In the genomic region with DNA sequence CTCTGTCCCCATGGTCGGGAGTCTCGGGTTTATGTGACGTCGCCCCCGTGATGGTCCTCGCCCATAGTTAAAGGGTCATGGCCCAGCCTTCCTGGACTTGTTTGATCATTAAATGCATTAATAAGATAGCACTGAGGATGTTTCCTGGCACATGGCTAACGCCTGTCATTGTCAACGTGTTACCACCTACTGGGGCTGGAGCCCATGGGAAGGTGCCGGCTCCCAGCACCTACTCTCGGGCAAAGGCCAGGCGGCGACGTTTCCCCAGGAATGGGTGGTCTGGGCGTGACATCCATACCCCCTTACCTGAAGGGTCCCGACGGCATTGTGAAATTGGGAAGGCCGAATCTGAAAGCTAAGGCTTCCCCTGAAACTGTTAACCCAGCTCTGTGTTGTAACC, we compare ENCODE assay signal across 8 mouse cellular contexts. TPM values are rescaled to one million over a fixed set of nuclear protein-coding genes. Genes with fewer than 3 reads are reported as not detected.
DNase-seq lines count a peak whose midpoint lies in the region; ATAC-seq and TF ChIP-seq lines count a peak whose summit lies in the region.

No protein-coding gene starts in this region.

- under 1% methylated on average over 17 of the region's 17 CpGs for WGBS in spleen, adult 2 months
- 0% methylated on average over 17 of the region's 17 CpGs for WGBS in limb, embryonic 13.5 days
- 1% methylated on average over 17 of the region's 17 CpGs for WGBS in stomach, embryonic 16.5 days

- DNase-seq in cerebellum, postnatal 4 days (ENCODE audit: low spot score in 2 of 2): no peak
- peak in 1 of 2 experiments; percentile 24 for DNase-seq in spleen, adult 2 months (ENCODE audit: low read depth in 1 of 2, low spot score in 2 of 2)
- no peak for DNase-seq in spleen, postnatal 4 days (ENCODE audit: low spot score in 2 of 2)
- DNase-seq in cerebellum, adult 9-10 months: no peak
- no peak for DNase-seq in kidney, adult 8-10 months

- no peaks in the 10 kb centered on the region for H3K36me3 ChIP-seq in spleen, adult 2 months (ENCODE audit: control insufficient read depth, insufficient read depth, low read length)
- H3K36me3 ChIP-seq in limb, embryonic 13.5 days: peaks cover 18% of the 10 kb centered on the region
- H3K36me3 ChIP-seq in stomach, embryonic 16.5 days (ENCODE audit: control insufficient read depth, insufficient read depth, low read length): 0 out of 2 replicates have a peak, but pooled peaks cover 4% of the 10 kb centered on the region

- 0 out of 2 replicates have a peak, but pooled peaks have one; percentile 0 for ATAC-seq in cerebellum, adult (ENCODE audit: insufficient number of reproducible peaks, low FRiP score, low TSS enrichment)
- ATAC-seq in limb, embryonic 13.5 days (ENCODE audit: low FRiP score, low read depth): no peak
- no peak for ATAC-seq in stomach, embryonic 16.5 days (ENCODE audit: insufficient read depth, low FRiP score)

- H3K27ac ChIP-seq in spleen, adult 2 months (ENCODE audit: insufficient read depth, low read length): peak overlapping the region; percentile 72
- H3K27ac ChIP-seq in limb, embryonic 13.5 days: peak overlapping the region; percentile 83; the same call in 1 of the 2 replicates
- H3K27ac ChIP-seq in stomach, embryonic 16.5 days (ENCODE audit: low read length): no peak overlapping the region; the same call in 1 of the 2 replicates

- H3K27me3 ChIP-seq in spleen, adult 2 months (ENCODE audit: control insufficient read depth, insufficient read depth, low read length): no peaks in the 10 kb centered on the region
- no peaks in the 10 kb centered on the region for H3K27me3 ChIP-seq in limb, embryonic 13.5 days
- H3K27me3 ChIP-seq in stomach, embryonic 16.5 days (ENCODE audit: control insufficient read depth, insufficient read depth, low read length): no peaks in the 10 kb centered on the region

- H3K9ac ChIP-seq in limb, embryonic 13.5 days: peak overlapping the region; percentile 77
- H3K9ac ChIP-seq in stomach, embryonic 16.5 days (ENCODE audit: low read length): peak overlapping the region; percentile 71

- no peaks in the 10 kb centered on the region for H3K9me3 ChIP-seq in limb, embryonic 13.5 days
- H3K9me3 ChIP-seq in stomach, embryonic 16.5 days (replicated peaks; ENCODE audit: control insufficient read depth, low read length): no peaks in the 10 kb centered on the region

- TF ChIP-seq CTCF in spleen, adult 2 months (IDR thresholded peaks at IDR 0.05; ENCODE audit: extremely low read depth, insufficient read depth, insufficient read length, insufficient replicate concordance): no peak

- peak overlapping the region; percentile 76 for H3K4me3 ChIP-seq in spleen, adult 2 months (ENCODE audit: extremely low read depth, insufficient read depth, insufficient read length)
- H3K4me3 ChIP-seq in limb, embryonic 13.5 days: peak overlapping the region; percentile 56
- H3K4me3 ChIP-seq in stomach, embryonic 16.5 days (replicated peaks; ENCODE audit: low read length): peak overlapping the region; percentile 74

- peak overlapping the region; percentile 89 for H3K4me2 ChIP-seq in limb, embryonic 13.5 days (replicated peaks)
- H3K4me2 ChIP-seq in stomach, embryonic 16.5 days (ENCODE audit: low read depth, low read length): peak overlapping the region; percentile 80

- peaks cover 4% of the 10 kb centered on the region; the same call in 1 of the 2 replicates for H3K4me1 ChIP-seq in spleen, adult 2 months (ENCODE audit: control insufficient read depth, insufficient read depth, insufficient read length)
- H3K4me1 ChIP-seq in limb, embryonic 13.5 days: peaks cover 17% of the 10 kb centered on the region
- H3K4me1 ChIP-seq in stomach, embryonic 16.5 days (ENCODE audit: control insufficient read depth, insufficient read depth, low read length): peaks cover 17% of the 10 kb centered on the region

- no peak for TF ChIP-seq POLR2A in spleen, adult 2 months (IDR thresholded peaks at IDR 0.05; ENCODE audit: low read depth, low read length)

RNA-seq across cellular contexts. Expression of gene Tom1, which starts 0.8 kb away (rescaled TPM):
- polyA plus RNA-seq in spleen, adult 2 months (2012; rRNA removed): 24.7 and 29.7 TPM in 2 replicates
- polyA plus RNA-seq in limb, embryonic 13.5 days (2015; fragmentation: Nextera tagmentation; extraction: Ambion mirVana): 31.8 and 34.5 TPM in 2 replicates
- 33.2 and 34.4 TPM in 2 replicates for polyA plus RNA-seq in stomach, embryonic 16.5 days (2015; fragmentation: Nextera tagmentation; extraction: Ambion mirVana)

RNA-seq across cellular contexts. Expression of gene Hmgxb4, which starts 41.1 kb away (rescaled TPM):
- 6.7 and 7.5 TPM in 2 replicates for polyA plus RNA-seq in spleen, adult 2 months (2012; rRNA removed)
- polyA plus RNA-seq in limb, embryonic 13.5 days (2015; fragmentation: Nextera tagmentation; extraction: Ambion mirVana): 46.8 and 48.6 TPM in 2 replicates
- polyA plus RNA-seq in stomach, embryonic 16.5 days (2015; fragmentation: Nextera tagmentation; extraction: Ambion mirVana): 22.2 and 28.4 TPM in 2 replicates

RNA-seq across cellular contexts. Expression of gene Hmox1, which starts 59.1 kb away (rescaled TPM):
- 222 and 386 TPM in 2 replicates for polyA plus RNA-seq in spleen, adult 2 months (2012; rRNA removed)
- 30.6 and 32.0 TPM in 2 replicates for polyA plus RNA-seq in limb, embryonic 13.5 days (2015; fragmentation: Nextera tagmentation; extraction: Ambion mirVana)
- polyA plus RNA-seq in stomach, embryonic 16.5 days (2015; fragmentation: Nextera tagmentation; extraction: Ambion mirVana): 25.7 and 25.8 TPM in 2 replicates
